ENCODE assay signal across 8 mouse cellular contexts in the genomic region with DNA sequence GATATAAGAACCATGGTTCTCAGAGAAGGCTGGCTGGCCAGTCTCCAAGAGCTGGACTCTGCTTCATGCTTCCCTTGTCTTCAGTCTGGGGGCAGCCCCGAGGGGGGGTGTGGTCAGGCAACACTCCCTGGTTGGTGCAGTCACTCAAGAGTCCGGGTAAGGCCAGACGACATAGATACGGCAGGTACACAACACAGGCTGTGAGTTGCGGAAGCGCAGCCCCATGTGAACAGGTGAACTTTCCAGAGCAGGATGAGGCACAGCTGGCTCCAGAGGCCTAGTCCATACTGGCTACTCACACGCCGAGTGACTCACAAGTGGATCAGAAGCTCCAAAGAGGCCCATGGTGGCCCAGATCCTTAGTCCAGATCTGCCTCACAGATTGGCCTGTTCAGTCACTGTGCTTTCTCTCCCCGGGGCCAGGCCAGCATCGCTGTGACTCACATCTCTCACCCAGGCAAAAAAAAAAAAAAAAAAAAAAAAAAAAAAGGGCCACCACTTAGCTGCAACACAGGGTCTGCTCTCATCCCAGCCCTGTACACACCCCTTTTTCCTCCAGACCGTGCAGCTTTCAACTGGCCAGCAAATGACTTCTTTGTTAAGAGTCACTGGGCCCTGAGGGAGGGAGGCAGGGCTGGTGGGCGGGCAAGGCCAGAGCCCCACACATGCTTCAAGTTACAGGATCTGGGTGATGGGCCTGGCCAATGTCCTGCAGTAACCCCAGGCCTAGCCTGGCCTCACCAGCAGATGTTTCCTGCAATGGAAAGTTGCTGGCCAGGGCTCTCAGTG. TPM values are rescaled to one million over a fixed set of nuclear protein-coding genes. Genes with fewer than 3 reads are reported as not detected.
DNase-seq lines count a peak whose midpoint lies in the region; ATAC-seq and TF ChIP-seq lines count a peak whose summit lies in the region.

No protein-coding gene starts in this region.

- H3K9ac ChIP-seq in midbrain, embryonic 12.5 days (replicated peaks) = no peak overlapping the region
- H3K9ac ChIP-seq in midbrain, embryonic 14.5 days (replicated peaks; ENCODE audit: low read length) = no peak overlapping the region
- no peak overlapping the region for H3K9ac ChIP-seq in liver, embryonic 12.5 days

- TF ChIP-seq POLR2A in olfactory bulb, adult 2 months (IDR thresholded peaks at IDR 0.05; ENCODE audit: insufficient read depth, low read depth, low read length) = no peak

- no peak overlapping the region for H3K4me2 ChIP-seq in midbrain, embryonic 12.5 days (replicated peaks)
- no peak overlapping the region for H3K4me2 ChIP-seq in midbrain, embryonic 14.5 days (ENCODE audit: low read length)
- H3K4me2 ChIP-seq in liver, embryonic 12.5 days = no peak overlapping the region

- DNase-seq in midbrain, embryonic 14.5 days = no peak
- DNase-seq in gastrocnemius, postnatal 4 days (ENCODE audit: low spot score in 2 of 2) = peak; percentile 57 to 83
- peak; percentile 31 for DNase-seq in hindlimb bud, embryonic 11.5 days (ENCODE audit: extremely low spot score, low read depth, low spot score)

- H3K27me3 ChIP-seq in midbrain, embryonic 12.5 days = no peaks in the 10 kb centered on the region
- H3K27me3 ChIP-seq in midbrain, embryonic 14.5 days (ENCODE audit: control insufficient read depth, insufficient read depth, low read length) = no peaks in the 10 kb centered on the region
- no peaks in the 10 kb centered on the region for H3K27me3 ChIP-seq in liver, embryonic 12.5 days (replicated peaks)

- no peak overlapping the region for H3K27ac ChIP-seq in midbrain, embryonic 12.5 days (replicated peaks)
- no peak overlapping the region for H3K27ac ChIP-seq in midbrain, embryonic 14.5 days (replicated peaks; ENCODE audit: low read depth, low read length)
- peak overlapping the region; percentile 6; the same call in 1 of the 2 replicates for H3K27ac ChIP-seq in liver, embryonic 12.5 days
- peak overlapping the region; percentile 69 for H3K27ac ChIP-seq in olfactory bulb, adult 2 months (ENCODE audit: insufficient read depth, low read depth, low read length)

- H3K36me3 ChIP-seq in midbrain, embryonic 12.5 days = peaks cover 6% of the 10 kb centered on the region; the same call in 1 of the 2 replicates
- H3K36me3 ChIP-seq in midbrain, embryonic 14.5 days (ENCODE audit: control insufficient read depth, insufficient read depth, low read length) = peaks cover 20% of the 10 kb centered on the region; the same call in 1 of the 2 replicates
- H3K36me3 ChIP-seq in liver, embryonic 12.5 days = no peaks in the 10 kb centered on the region

- 58% methylated on average over 12 of the region's 12 CpGs for WGBS in midbrain, embryonic 12.5 days
- WGBS in midbrain, embryonic 14.5 days = 56% methylated on average over 12 of the region's 12 CpGs
- 65% methylated on average over 12 of the region's 12 CpGs for WGBS in liver, embryonic 12.5 days (ENCODE audit: insufficient replicate concordance)
- 45% methylated on average over 12 of the region's 12 CpGs for WGBS in olfactory bulb, adult 2 months

- H3K4me3 ChIP-seq in midbrain, embryonic 12.5 days = no peak overlapping the region
- H3K4me3 ChIP-seq in midbrain, embryonic 14.5 days (replicated peaks; ENCODE audit: low read depth, low read length) = no peak overlapping the region
- no peak overlapping the region for H3K4me3 ChIP-seq in liver, embryonic 12.5 days
- H3K4me3 ChIP-seq in olfactory bulb, adult 2 months (ENCODE audit: insufficient read depth, low read depth, low read length) = peak overlapping the region; percentile 4; the same call in 1 of the 2 replicates

- no peak for TF ChIP-seq CTCF in olfactory bulb, adult 2 months (IDR thresholded peaks at IDR 0.05; ENCODE audit: insufficient read depth, low read depth, low read length)

- no peaks in the 10 kb centered on the region for H3K9me3 ChIP-seq in midbrain, embryonic 12.5 days
- no peaks in the 10 kb centered on the region for H3K9me3 ChIP-seq in midbrain, embryonic 14.5 days (ENCODE audit: control insufficient read depth, low read length)
- H3K9me3 ChIP-seq in liver, embryonic 12.5 days (replicated peaks) = no peaks in the 10 kb centered on the region

- 0 out of 2 replicates have a peak, but pooled peaks cover 3% of the 10 kb centered on the region for H3K4me1 ChIP-seq in midbrain, embryonic 12.5 days
- H3K4me1 ChIP-seq in midbrain, embryonic 14.5 days (ENCODE audit: control insufficient read depth, insufficient read depth, low read length) = no peaks in the 10 kb centered on the region
- H3K4me1 ChIP-seq in liver, embryonic 12.5 days = peaks cover 22% of the 10 kb centered on the region
- H3K4me1 ChIP-seq in olfactory bulb, adult 2 months (ENCODE audit: control insufficient read depth, insufficient read depth, low read length) = peaks cover 34% of the 10 kb centered on the region

- 0 out of 2 replicates have a peak, but pooled peaks have one; percentile 16 for ATAC-seq in midbrain, embryonic 12.5 days (ENCODE audit: low FRiP score, low read depth)
- ATAC-seq in midbrain, embryonic 14.5 days (ENCODE audit: low FRiP score, low TSS enrichment) = no peak
- peak; percentile 74 for ATAC-seq in common myeloid progenitor, adult 5-6 weeks (replicated peaks; ENCODE audit: low read depth, poor library complexity, severe bottlenecking)
- peak; percentile 47 for ATAC-seq in liver, embryonic 12.5 days
- ATAC-seq in CD4-positive, CD25-positive, alpha-beta regulatory T cell, adult 4 months = no peak

RNA-seq across cellular contexts. Expression of a gene that starts 52.1 kb away (rescaled TPM):
- 34.4 and 35.1 TPM in 2 replicates for polyA plus RNA-seq in midbrain, embryonic 12.5 days (2016; fragmentation: Nextera tagmentation; extraction: Ambion mirVana)
- polyA plus RNA-seq in midbrain, embryonic 14.5 days (2014; fragmentation: Nextera tagmentation; extraction: Ambion mirVana) = 142 and 154 TPM in 2 replicates
- total RNA-seq in common myeloid progenitor, adult 5-6 weeks (2017) = 0.37 and 0.44 TPM in 2 replicates
- total RNA-seq in gastrocnemius, postnatal 4 days (2021) = 10 to 100 TPM; 44.8 to 59.4 TPM
- 0.12 and 0.55 TPM in 2 replicates for polyA plus RNA-seq in liver, embryonic 12.5 days (2016; fragmentation: Nextera tagmentation; extraction: Ambion mirVana)
- not detected in 2 replicates for polyA plus RNA-seq in olfactory bulb, adult 2 months (2012; ENCODE audit: insufficient read depth, insufficient read length, low replicate concordance, missing spikeins)
- under 1 TPM in 1 of 2 experiments, not detected in 1; 0.13 TPM for polyA plus RNA-seq in CD4-positive, CD25-positive, alpha-beta regulatory T cell, adult 4 months (2017; shearing (Covaris generic))

Comparison
In these comparisons a context has a peak if more than half of its experiments do, and no peak if none do; other contexts are left out.
1. ATAC-seq: peak in midbrain, embryonic 12.5 days (single experiment), common myeloid progenitor, adult 5-6 weeks (single experiment) and liver, embryonic 12.5 days (single experiment); none in midbrain, embryonic 14.5 days (single experiment) and CD4-positive, CD25-positive, alpha-beta regulatory T cell, adult 4 months (single experiment).
2. H3K27ac ChIP-seq: peak in liver, embryonic 12.5 days (single experiment) and olfactory bulb, adult 2 months (single experiment); none in midbrain, embryonic 12.5 days (single experiment) and midbrain, embryonic 14.5 days (single experiment).
3. RNA of a gene that starts 52.1 kb away (polyA plus RNA-seq): 142 to 154 TPM in midbrain, embryonic 14.5 days, not detected in olfactory bulb, adult 2 months and 34.4 to 35.1 TPM in midbrain, embryonic 12.5 days; 0.13 TPM in CD4-positive, CD25-positive, alpha-beta regulatory T cell, adult 4 months and 0.12 to 0.55 TPM in liver, embryonic 12.5 days; every median in the first group is over 10 times any median in the second.